Mouse (Mus musculus) forebrain, embryonic 12.5 days (tissue): ENCODE results near the gene Scaf4. TPM values are rescaled to one million over a fixed set of nuclear protein-coding genes. Genes with fewer than 3 reads are reported as not detected.
"Not testable (repeated sequence)": the region's sequence is repeated elsewhere in the genome, so short reads cannot be mapped to it uniquely, and the experiment has no call there.

Experiments
- ATAC-seq: fragments of 200-750 bp; cut with Nextera tagmentation; 2 replicates; pipeline ENCODE4 v1.8.0; 2017; ENCODE audit warnings: moderate TSS enrichment; ENCODE audit not compliant: low FRiP score
- H3K27ac ChIP-seq: fragments of 300-500 bp; sonication (generic); 2 replicates; pipeline ENCODE4 v1.5.1; 2016; ENCODE audit warnings: mild to moderate bottlenecking
- H3K27me3 ChIP-seq: fragments of 300-500 bp; sonication (generic); 2 replicates; pipeline ENCODE4 v1.6.1; 2016; ENCODE audit warnings: mild to moderate bottlenecking
- H3K36me3 ChIP-seq: fragments of 300-500 bp; sonication (generic); replicated peaks from 2 replicates; pipeline ENCODE4 v1.6.1; 2016; ENCODE audit warnings: mild to moderate bottlenecking
- H3K4me1 ChIP-seq: fragments of 300-500 bp; sonication (generic); 2 replicates; pipeline ENCODE4 v1.6.1; 2016
- H3K4me2 ChIP-seq: fragments of 300-500 bp; sonication (generic); 2 replicates; pipeline ENCODE4 v1.6.1; 2016; ENCODE audit warnings: mild to moderate bottlenecking, moderate library complexity
- H3K4me3 ChIP-seq: fragments of 300-500 bp; sonication (generic); replicated peaks from 2 replicates; pipeline ENCODE4 v1.5.1; 2016; ENCODE audit warnings: mild to moderate bottlenecking
- H3K9ac ChIP-seq: fragments of 300-500 bp; sonication (generic); 2 replicates; pipeline ENCODE4 v1.6.1; 2016; ENCODE audit warnings: mild to moderate bottlenecking
- H3K9me3 ChIP-seq: fragments of 300-500 bp; sonication (generic); 2 replicates; pipeline ENCODE4 v1.6.1; 2016
- WGBS: fragments of 180-500 bp; shearing (Covaris S2); methylation state at CpG from one replicate; pipeline ENCODE4 v1.1.7; 2016; 5-methylcytosine and 5-hydroxymethylcytosine counted together
- polyA plus RNA-seq: library from polyadenylated mRNA; unstranded; fragments of >200 nt; fragmentation: Nextera tagmentation; extraction: Ambion mirVana; gene quantifications from 2 replicates; pipeline ENCODE4 v1.2.1, GENCODE M21; 2016

The Scaf4 gene
- polyA plus RNA-seq, 1 experiment from 2014 or later, result 39.4 TPM

- peak overlapping the region; percentile 95 for H3K4me3 ChIP-seq
- H3K27ac ChIP-seq, result peak overlapping the region; percentile 87; the same call in 1 of the 2 replicates
- 12% methylated on average over 20 of the region's 20 CpGs for WGBS
These were observed 62.7 kb downstream of the Scaf4 start for GRCm38 (mm10) chr16:90221441-90222070.

GRCm38 (mm10) chr16:90220892-90221431 lies 63.3 kb downstream of the Scaf4 start:
- peak; percentile 89 for ATAC-seq
- H3K4me2 ChIP-seq, result peak overlapping the region; percentile 61
- H3K27me3 ChIP-seq, result no peaks in the 10 kb centered on the region
- under 1% methylated on average over 43 of the region's 52 CpGs for WGBS
- no peaks in the 10 kb centered on the region for H3K9me3 ChIP-seq
- peak overlapping the region; percentile 87 for H3K27ac ChIP-seq
- peak overlapping the region; percentile 97 for H3K9ac ChIP-seq
- H3K36me3 ChIP-seq, result peaks cover 24% of the 10 kb centered on the region
- H3K4me3 ChIP-seq, result peak overlapping the region; percentile 95
- peaks cover 31% of the 10 kb centered on the region for H3K4me1 ChIP-seq

More at GRCm38 (mm10) chr16:90221441-90222070, 62.7 kb downstream of the Scaf4 start:
- no peaks in the 10 kb centered on the region for H3K9me3 ChIP-seq
- H3K4me1 ChIP-seq, result peaks cover 31% of the 10 kb centered on the region
- H3K9ac ChIP-seq, result peak overlapping the region; percentile 97
- ATAC-seq, result no peak
- H3K4me2 ChIP-seq, result peak overlapping the region; percentile 61
- H3K27me3 ChIP-seq, result no peaks in the 10 kb centered on the region
- peaks cover 30% of the 10 kb centered on the region for H3K36me3 ChIP-seq

GRCm38 (mm10) chr16:90220026-90220891 lies 64.0 kb downstream of the Scaf4 start, which contains the start of gene Sod1:
TSS of gene Sod1 (plus strand) at chr16:90220754.
- Histone ChIP-seq H3K36me3 (peaks cover 17% of the 10 kb centered on the region), H3K4me1 (peaks cover 31% of the 10 kb centered on the region), H3K4me3 (peak within 1 kb of the TSS; percentile 95), H3K9ac (peak within 1 kb of the TSS; percentile 97), H3K27me3 (no peaks in the 10 kb centered on the region), H3K27ac (peak within 1 kb of the TSS; percentile 87), H3K9me3 (no peaks in the 10 kb centered on the region), H3K4me2 (peak within 1 kb of the TSS; percentile 61)
- peak; percentile 98 for ATAC-seq
- WGBS, result 1% methylated on average over 63 of the region's 63 CpGs

- not testable (repeated sequence) for H3K27ac ChIP-seq, H3K9ac ChIP-seq, ATAC-seq, H3K27me3 ChIP-seq, H3K4me2 ChIP-seq, H3K36me3 ChIP-seq, H3K4me3 ChIP-seq, H3K9me3 ChIP-seq
- WGBS, result 67% methylated on average over 4 of the region's 4 CpGs
- H3K4me1 ChIP-seq, result peaks cover 31% of the 10 kb centered on the region
These were observed 64.9 kb downstream of the Scaf4 start for GRCm38 (mm10) chr16:90219445-90219844.

DNA sequence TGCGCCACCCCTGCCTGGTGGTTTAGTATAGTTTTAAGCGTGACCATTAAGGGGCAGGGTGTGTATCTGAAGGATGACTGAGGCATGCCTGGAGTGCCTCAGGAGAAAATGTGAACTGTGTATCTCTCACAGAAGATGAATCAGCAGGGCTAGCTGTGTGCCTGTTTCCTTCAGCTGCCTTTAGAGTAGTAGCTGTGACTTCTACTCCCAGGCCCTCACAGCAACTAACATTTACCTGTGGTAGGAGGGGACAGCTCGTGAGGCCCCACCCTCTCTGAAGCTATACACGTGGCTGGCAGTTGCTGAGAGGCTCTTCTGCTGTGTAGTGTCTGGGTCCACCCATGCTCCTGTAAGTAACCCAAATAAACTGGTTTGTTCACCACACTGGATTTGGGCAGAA lies 66.4 kb downstream of the Scaf4 start:
- H3K36me3 ChIP-seq, result no peaks in the 10 kb centered on the region
- H3K9ac ChIP-seq, result no peak overlapping the region
- peaks cover 24% of the 10 kb centered on the region for H3K4me1 ChIP-seq
- no peak overlapping the region for H3K4me2 ChIP-seq
- no peak for ATAC-seq
- no peak overlapping the region for H3K27ac ChIP-seq
- WGBS, result 65% methylated on average over 4 of the region's 4 CpGs
- no peaks in the 10 kb centered on the region for H3K9me3 ChIP-seq
- H3K27me3 ChIP-seq, result no peaks in the 10 kb centered on the region
- no peak overlapping the region for H3K4me3 ChIP-seq

DNA sequence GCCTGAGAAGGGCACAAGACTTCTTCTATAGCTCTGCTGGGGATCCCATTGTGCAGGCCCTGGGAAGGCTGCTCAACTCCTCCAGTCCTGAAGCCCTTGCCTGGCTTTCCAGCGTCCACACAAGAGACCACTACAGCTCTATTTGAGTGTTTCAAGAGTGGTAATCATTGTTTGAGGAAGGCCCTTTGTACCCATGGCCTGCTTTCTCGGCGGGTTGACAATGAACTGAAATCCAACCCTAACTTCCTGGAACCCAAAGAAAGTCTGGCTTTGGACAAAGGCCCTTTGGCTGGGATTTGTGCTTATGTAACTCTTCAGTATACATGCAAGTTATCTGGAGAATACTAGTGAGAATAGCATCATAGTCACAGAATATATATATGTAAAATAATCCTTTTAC lies 66.9 kb downstream of the Scaf4 start:
- 13% methylated on average over 3 of the region's 3 CpGs for WGBS
- Histone ChIP-seq H3K27ac (no peak overlapping the region), H3K36me3 (no peaks in the 10 kb centered on the region), H3K4me1 (peaks cover 19% of the 10 kb centered on the region), H3K9ac (no peak overlapping the region), H3K4me3 (no peak overlapping the region), H3K27me3 (no peaks in the 10 kb centered on the region), H3K4me2 (no peak overlapping the region), H3K9me3 (no peaks in the 10 kb centered on the region)
- no peak for ATAC-seq

DNA sequence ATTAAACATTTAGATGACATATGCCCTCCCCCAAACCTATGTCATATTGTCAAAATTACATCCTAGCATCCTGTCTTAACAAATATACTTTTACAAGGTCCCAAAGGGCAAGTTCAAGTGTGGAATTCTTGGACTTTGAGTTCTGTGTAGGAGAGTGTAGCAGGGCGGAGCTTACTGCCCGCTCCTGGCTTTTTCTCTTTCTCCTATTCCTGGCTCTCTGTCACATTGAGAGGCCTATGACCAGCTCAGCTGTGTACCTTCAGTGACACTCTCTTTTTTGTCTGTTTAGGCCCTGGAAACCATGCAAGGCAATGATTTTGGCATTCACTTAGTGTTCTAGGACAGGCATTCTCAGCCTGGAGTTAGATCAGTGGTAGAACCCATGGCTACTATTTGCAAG lies 67.9 kb downstream of the Scaf4 start:
- Histone ChIP-seq H3K36me3 (no peaks in the 10 kb centered on the region), H3K9ac (no peak overlapping the region), H3K27me3 (no peaks in the 10 kb centered on the region), H3K9me3 (no peaks in the 10 kb centered on the region), H3K27ac (no peak overlapping the region), H3K4me1 (peaks cover 10% of the 10 kb centered on the region), H3K4me3 (no peak overlapping the region), H3K4me2 (no peak overlapping the region)
- ATAC-seq, result no peak
- 94% methylated on average over 2 of the region's 2 CpGs for WGBS

DNA sequence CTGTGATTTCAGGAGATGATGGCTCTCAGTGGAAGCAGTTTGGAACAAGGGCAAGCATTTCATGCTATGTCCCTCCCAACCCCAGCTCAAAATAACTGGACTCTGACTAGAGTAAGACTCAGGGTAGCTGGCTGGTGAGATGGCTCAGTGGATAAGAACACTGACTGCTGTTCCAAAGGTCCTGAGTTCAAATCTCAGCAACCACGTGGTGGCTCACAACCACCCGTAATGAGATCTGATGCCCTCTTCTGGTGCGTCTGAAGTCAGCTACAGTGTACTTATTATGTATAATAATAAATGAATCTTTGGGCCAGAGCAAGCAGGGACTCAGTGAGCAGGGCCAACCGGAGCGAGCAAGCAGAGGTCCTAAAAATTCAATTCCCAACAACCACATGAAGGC lies 68.4 kb downstream of the Scaf4 start:
- H3K27ac ChIP-seq, H3K27me3 ChIP-seq, H3K9me3 ChIP-seq, H3K9ac ChIP-seq, H3K4me2 ChIP-seq, H3K4me3 ChIP-seq, H3K4me1 ChIP-seq, H3K36me3 ChIP-seq, ATAC-seq: not testable (repeated sequence)
- WGBS, result 90% methylated on average over 5 of the region's 5 CpGs

- Histone ChIP-seq H3K4me3 (no peak overlapping the region), H3K4me2 (no peak overlapping the region), H3K27me3 (no peaks in the 10 kb centered on the region), H3K4me1 (peaks cover 5% of the 10 kb centered on the region; the same call in 1 of the 2 replicates), H3K9me3 (no peaks in the 10 kb centered on the region), H3K27ac (no peak overlapping the region), H3K36me3 (no peaks in the 10 kb centered on the region), H3K9ac (no peak overlapping the region)
- WGBS, result 93% methylated on average over 11 of the region's 11 CpGs
- ATAC-seq, result no peak
These were observed 69.4 kb downstream of the Scaf4 start for GRCm38 (mm10) chr16:90214731-90215565.

- ATAC-seq, result no peak
- peaks cover 3% of the 10 kb centered on the region; the same call in 1 of the 2 replicates for H3K4me1 ChIP-seq
- H3K27ac ChIP-seq, result no peak overlapping the region
- no peaks in the 10 kb centered on the region for H3K9me3 ChIP-seq
- no peak overlapping the region for H3K4me2 ChIP-seq
- 84% methylated on average over 12 of the region's 12 CpGs for WGBS
- H3K36me3 ChIP-seq, result no peaks in the 10 kb centered on the region
- no peak overlapping the region for H3K9ac ChIP-seq
- H3K27me3 ChIP-seq, result no peaks in the 10 kb centered on the region
- no peak overlapping the region for H3K4me3 ChIP-seq
These were observed 70.6 kb downstream of the Scaf4 start for GRCm38 (mm10) chr16:90213477-90214339.

- no peaks in the 10 kb centered on the region for H3K27me3 ChIP-seq
- 88% methylated on average over 8 of the region's 8 CpGs for WGBS
- H3K4me1 ChIP-seq, result no peaks in the 10 kb centered on the region
- H3K27ac ChIP-seq, result no peak overlapping the region
- H3K36me3 ChIP-seq, result no peaks in the 10 kb centered on the region
- no peak overlapping the region for H3K4me2 ChIP-seq
- no peak overlapping the region for H3K4me3 ChIP-seq
- H3K9me3 ChIP-seq, result no peaks in the 10 kb centered on the region
- H3K9ac ChIP-seq, result no peak overlapping the region
- ATAC-seq, result no peak
These were observed 72.5 kb downstream of the Scaf4 start for GRCm38 (mm10) chr16:90211767-90212166.
